Mouse (Mus musculus): Measurements from ENCODE around the gene Nme6. TPM values are rescaled to one million over a fixed set of nuclear protein-coding genes. Genes with fewer than 3 reads are reported as not detected.
"Not testable (repeated sequence)": the region's sequence is repeated elsewhere in the genome, so short reads cannot be mapped to it uniquely, and the experiment has no call there.

Gene Nme6
- 77.0 and 80.5 TPM in 2 replicates for polyA plus RNA-seq (2016; fragmentation: Nextera tagmentation; extraction: Ambion mirVana)

GRCm38 (mm10) chr9:109832391-109833087 lies at the start of gene Nme6:
Nme6 (plus strand) TSS chr9:109832749.
- no peaks in the 10 kb centered on the region for H3K27me3 ChIP-seq
- H3K4me1 ChIP-seq (replicated peaks), result peaks cover 7% of the 10 kb centered on the region

GRCm38 (mm10) chr9:109790570-109790969 lies 42.0 kb upstream of the Nme6 start, which contains the start of gene Fbxw27:
Fbxw27 (minus strand) TSS chr9:109790670.
- not testable (repeated sequence) for H3K4me2 ChIP-seq; ATAC-seq (ENCODE audit: insufficient number of reproducible peaks, insufficient read depth, low FRiP score, low TSS enrichment, low read depth); H3K4me1 ChIP-seq (replicated peaks); H3K9ac ChIP-seq (replicated peaks); H3K27ac ChIP-seq; H3K27me3 ChIP-seq; H3K36me3 ChIP-seq; H3K4me3 ChIP-seq (replicated peaks); H3K9me3 ChIP-seq
- WGBS, result 75% methylated on average over 4 of the region's 4 CpGs

More at GRCm38 (mm10) chr9:109832391-109833087, at the start of gene Nme6:
- WGBS, result under 1% methylated on average over 32 of the region's 32 CpGs
- peak within 1 kb of the TSS; percentile 84 for H3K4me2 ChIP-seq
- H3K9me3 ChIP-seq, result no peaks in the 10 kb centered on the region
- H3K9ac ChIP-seq (replicated peaks), result peak within 1 kb of the TSS; percentile 71
- H3K4me3 ChIP-seq (replicated peaks), result peak within 1 kb of the TSS; percentile 61
- peaks cover 32% of the 10 kb centered on the region for H3K36me3 ChIP-seq
- ATAC-seq (ENCODE audit: insufficient number of reproducible peaks, insufficient read depth, low FRiP score, low TSS enrichment, low read depth), result peak; percentile 97
- peak within 1 kb of the TSS; percentile 75 for H3K27ac ChIP-seq

DNA sequence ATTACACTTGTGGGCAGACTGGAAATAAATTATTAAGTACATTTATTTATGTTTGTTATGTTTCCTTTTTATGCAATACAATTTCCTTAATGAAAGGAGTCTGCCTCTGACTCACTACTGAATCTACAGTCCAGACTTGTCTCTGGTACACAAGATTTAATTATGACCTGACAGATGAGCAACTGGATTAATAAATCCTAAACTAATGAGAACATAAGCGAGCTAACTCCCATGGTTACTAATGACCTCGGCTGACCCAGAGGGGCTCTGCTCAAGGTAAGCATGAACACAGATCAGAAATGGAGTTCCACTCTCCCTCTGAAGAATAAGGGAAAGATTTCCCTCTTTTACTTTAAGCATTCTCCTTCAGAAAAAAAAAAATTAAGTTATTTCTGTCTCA lies 37.3 kb upstream of the Nme6 start:
- no peaks in the 10 kb centered on the region for H3K36me3 ChIP-seq
- WGBS, result 52% methylated on average over 2 of the region's 2 CpGs

DNA sequence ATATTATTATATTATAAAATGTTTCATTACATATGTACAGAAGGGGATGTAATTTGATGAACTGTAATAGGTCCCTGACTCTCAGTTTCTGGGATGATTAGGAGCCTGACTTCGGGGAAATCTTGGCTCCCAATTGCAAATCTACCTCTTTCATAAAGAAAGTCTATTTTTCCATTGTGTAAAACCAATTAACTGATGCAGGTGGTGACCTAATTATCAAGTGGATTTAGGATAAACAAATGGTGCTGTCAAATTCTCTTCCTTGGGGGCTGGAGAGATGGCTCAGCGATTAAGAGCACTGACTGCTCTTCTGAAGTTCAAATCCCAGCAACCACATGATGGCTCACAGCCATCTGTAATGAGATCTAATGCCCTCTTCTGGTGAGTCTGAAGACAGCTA lies 36.7 kb upstream of the Nme6 start:
- Histone ChIP-seq H3K27me3 (no peaks in the 10 kb centered on the region), H3K4me3 (replicated peaks) (no peak overlapping the region), H3K36me3 (no peaks in the 10 kb centered on the region), H3K27ac (no peak overlapping the region), H3K9me3 (no peaks in the 10 kb centered on the region), H3K4me1 (replicated peaks) (no peaks in the 10 kb centered on the region), H3K4me2 (no peak overlapping the region), H3K9ac (replicated peaks) (no peak overlapping the region)
- WGBS, result 72% methylated on average over 2 of the region's 2 CpGs
- ATAC-seq (ENCODE audit: insufficient number of reproducible peaks, insufficient read depth, low FRiP score, low TSS enrichment, low read depth), result no peak

More for the DNA sequence above, 37.3 kb upstream of the Nme6 start:
- H3K4me1 ChIP-seq (replicated peaks), result no peaks in the 10 kb centered on the region
- H3K9me3 ChIP-seq, result no peaks in the 10 kb centered on the region
- H3K9ac ChIP-seq (replicated peaks), result no peak overlapping the region
- H3K4me2 ChIP-seq, result no peak overlapping the region
- H3K27me3 ChIP-seq, result no peaks in the 10 kb centered on the region
- H3K4me3 ChIP-seq (replicated peaks), result no peak overlapping the region
- ATAC-seq (ENCODE audit: insufficient number of reproducible peaks, insufficient read depth, low FRiP score, low TSS enrichment, low read depth), result no peak
- H3K27ac ChIP-seq, result no peak overlapping the region

DNA sequence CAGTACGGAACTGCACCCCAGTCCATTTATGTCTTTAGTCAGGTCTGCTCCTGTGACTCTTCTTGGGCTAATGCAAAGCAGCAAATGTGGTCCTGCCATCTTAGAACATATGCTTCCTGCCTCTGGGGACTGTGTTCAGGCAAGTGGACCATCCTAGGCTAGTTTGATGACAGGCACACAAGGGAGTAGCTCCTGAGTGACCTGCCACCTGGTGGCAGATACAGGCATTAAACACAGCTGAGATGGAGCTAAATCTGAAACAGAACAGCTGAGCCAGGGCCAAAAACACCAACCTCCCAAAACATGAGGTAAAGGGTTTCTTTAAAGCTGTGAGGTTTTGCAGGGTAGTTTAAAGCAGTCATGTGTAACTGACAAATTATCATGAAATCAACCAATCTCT lies 34.5 kb upstream of the Nme6 start:
- no peaks in the 10 kb centered on the region for H3K4me1 ChIP-seq (replicated peaks)
- no peak overlapping the region for H3K9ac ChIP-seq (replicated peaks)
- no peak overlapping the region for H3K4me2 ChIP-seq
- no peaks in the 10 kb centered on the region for H3K36me3 ChIP-seq
- no peaks in the 10 kb centered on the region for H3K27me3 ChIP-seq
- no peak for ATAC-seq (ENCODE audit: insufficient number of reproducible peaks, insufficient read depth, low FRiP score, low TSS enrichment, low read depth)
- H3K9me3 ChIP-seq, result no peaks in the 10 kb centered on the region
- H3K27ac ChIP-seq, result no peak overlapping the region
- no peak overlapping the region for H3K4me3 ChIP-seq (replicated peaks)
- WGBS, result 88% methylated on average over 1 of the region's 1 CpGs

DNA sequence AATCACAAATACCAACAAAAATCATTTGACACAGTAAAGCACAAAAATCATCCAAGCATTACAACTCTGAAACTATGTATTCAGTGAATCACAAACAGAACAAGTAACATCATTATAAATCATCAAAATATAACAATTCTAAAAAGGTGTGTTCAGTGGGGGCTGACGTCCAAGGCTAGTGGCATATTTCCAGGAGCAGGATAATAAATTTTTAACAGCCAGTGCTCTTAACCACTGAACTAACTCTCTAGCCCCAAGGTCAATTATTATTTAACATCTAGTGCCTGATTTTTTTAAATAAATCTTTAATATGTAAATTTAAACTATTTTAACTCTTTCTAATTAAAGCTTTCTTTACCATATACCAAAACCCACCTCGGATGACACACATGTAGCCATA lies 27.0 kb upstream of the Nme6 start:
- H3K4me3 ChIP-seq (replicated peaks); H3K27me3 ChIP-seq; H3K4me2 ChIP-seq; H3K9ac ChIP-seq (replicated peaks); H3K27ac ChIP-seq; H3K36me3 ChIP-seq; H3K4me1 ChIP-seq (replicated peaks); H3K9me3 ChIP-seq; ATAC-seq (ENCODE audit: insufficient number of reproducible peaks, insufficient read depth, low FRiP score, low TSS enrichment, low read depth): not testable (repeated sequence)
- WGBS, result 79% methylated on average over 2 of the region's 2 CpGs

- H3K4me2 ChIP-seq, result no peak overlapping the region
- H3K27me3 ChIP-seq, result no peaks in the 10 kb centered on the region
- no peak overlapping the region for H3K9ac ChIP-seq (replicated peaks)
- 54% methylated on average over 1 of the region's 1 CpGs for WGBS
- H3K27ac ChIP-seq, result no peak overlapping the region
- no peak for ATAC-seq (ENCODE audit: insufficient number of reproducible peaks, insufficient read depth, low FRiP score, low TSS enrichment, low read depth)
- H3K4me1 ChIP-seq (replicated peaks), result no peaks in the 10 kb centered on the region
- H3K9me3 ChIP-seq, result no peaks in the 10 kb centered on the region
- no peaks in the 10 kb centered on the region for H3K36me3 ChIP-seq
- H3K4me3 ChIP-seq (replicated peaks), result no peak overlapping the region
Measured at GRCm38 (mm10) chr9:109806260-109806659, 26.3 kb upstream of the Nme6 start.

- Histone ChIP-seq H3K9ac (replicated peaks) (no peak overlapping the region), H3K9me3 (no peaks in the 10 kb centered on the region), H3K4me1 (replicated peaks) (no peaks in the 10 kb centered on the region), H3K4me3 (replicated peaks) (no peak overlapping the region), H3K27me3 (no peaks in the 10 kb centered on the region), H3K27ac (no peak overlapping the region), H3K36me3 (no peaks in the 10 kb centered on the region), H3K4me2 (no peak overlapping the region)
- no peak for ATAC-seq (ENCODE audit: insufficient number of reproducible peaks, insufficient read depth, low FRiP score, low TSS enrichment, low read depth)
- WGBS, result 78% methylated on average over 2 of the region's 2 CpGs
Measured at GRCm38 (mm10) chr9:109806695-109807293, 25.8 kb upstream of the Nme6 start.

DNA sequence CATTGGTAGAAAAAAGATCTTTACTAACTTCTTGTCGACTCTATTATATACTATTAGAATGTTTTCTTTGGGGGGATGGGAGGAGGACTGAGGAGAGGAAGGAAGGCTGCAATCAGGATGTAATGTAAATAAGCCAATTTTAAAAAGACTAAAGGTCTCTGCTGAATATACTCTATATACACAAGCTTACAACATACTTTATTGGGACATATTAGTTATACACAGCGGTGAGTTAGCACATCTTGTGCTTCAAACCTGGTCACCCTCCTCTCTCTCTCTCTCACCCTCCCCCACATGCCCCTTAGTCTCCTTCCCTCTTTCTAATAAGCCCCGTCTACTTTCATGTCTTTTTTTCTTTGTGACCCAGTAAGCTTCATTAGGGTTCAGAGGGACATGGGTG lies 24.7 kb upstream of the Nme6 start:
- H3K27me3 ChIP-seq, result no peaks in the 10 kb centered on the region
- no peaks in the 10 kb centered on the region for H3K9me3 ChIP-seq
- ATAC-seq (ENCODE audit: insufficient number of reproducible peaks, insufficient read depth, low FRiP score, low TSS enrichment, low read depth), result no peak
- no peak overlapping the region for H3K9ac ChIP-seq (replicated peaks)
- H3K4me1 ChIP-seq (replicated peaks), result no peaks in the 10 kb centered on the region
- 56% methylated on average over 3 of the region's 3 CpGs for WGBS
- no peak overlapping the region for H3K4me2 ChIP-seq
- no peak overlapping the region for H3K27ac ChIP-seq
- H3K36me3 ChIP-seq, result no peaks in the 10 kb centered on the region
- no peak overlapping the region for H3K4me3 ChIP-seq (replicated peaks)

DNA sequence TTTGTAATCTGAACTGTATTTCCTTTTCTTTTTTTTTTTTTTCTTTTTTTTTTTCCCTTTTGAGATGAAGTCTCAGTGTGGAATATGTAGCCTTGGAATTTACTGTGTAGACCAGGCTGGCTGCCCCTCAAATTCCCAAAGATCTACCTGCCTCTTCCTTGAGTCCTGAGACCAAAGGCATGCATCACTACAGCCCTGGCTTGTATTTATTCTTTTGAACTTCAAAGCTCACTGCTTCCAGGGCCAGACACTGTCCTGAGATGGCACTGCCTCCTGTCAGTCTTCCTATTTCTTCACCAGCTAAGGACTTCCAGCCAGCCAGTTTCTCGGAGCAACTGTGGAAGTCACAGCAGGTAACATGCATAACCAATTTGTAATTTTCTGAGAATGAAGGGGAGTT lies 20.6 kb upstream of the Nme6 start, which contains the start of gene Spink8:
TSS of gene Spink8 (plus strand) at position 301 of the 400 bp plus-strand sequence.
- H3K9ac ChIP-seq (replicated peaks), result no peak within 1 kb of the TSS
- ATAC-seq (ENCODE audit: insufficient number of reproducible peaks, insufficient read depth, low FRiP score, low TSS enrichment, low read depth), result no peak
- H3K27ac ChIP-seq, result no peak within 1 kb of the TSS
- no peaks in the 10 kb centered on the region for H3K4me1 ChIP-seq (replicated peaks)
- no peaks in the 10 kb centered on the region for H3K9me3 ChIP-seq
- H3K4me3 ChIP-seq (replicated peaks), result no peak within 1 kb of the TSS
- no peak within 1 kb of the TSS for H3K4me2 ChIP-seq
- H3K36me3 ChIP-seq, result no peaks in the 10 kb centered on the region
- 78% methylated on average over 1 of the region's 1 CpGs for WGBS
- H3K27me3 ChIP-seq, result no peaks in the 10 kb centered on the region

DNA sequence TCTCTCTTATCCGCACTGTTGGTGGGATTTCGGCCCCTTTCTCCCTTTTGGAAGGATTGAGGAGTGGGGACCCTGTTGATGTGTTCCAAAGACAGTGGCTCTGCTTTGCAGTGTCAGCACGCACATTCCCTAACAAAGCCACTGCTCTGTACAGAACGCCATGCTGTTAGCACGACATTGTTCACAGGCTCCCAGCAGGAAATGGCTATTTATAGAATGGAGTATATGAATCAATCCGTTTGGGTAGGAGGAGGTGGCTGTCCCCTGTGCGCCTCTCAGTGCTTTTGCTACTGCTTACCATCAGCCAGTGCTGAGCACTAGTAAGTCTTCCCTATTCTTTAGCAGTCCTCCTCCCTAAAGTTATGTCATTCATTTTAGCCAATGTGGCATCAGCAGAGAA lies 19.1 kb upstream of the Nme6 start:
- no peak overlapping the region for H3K4me3 ChIP-seq (replicated peaks)
- no peaks in the 10 kb centered on the region for H3K27me3 ChIP-seq
- 65% methylated on average over 7 of the region's 7 CpGs for WGBS
- no peaks in the 10 kb centered on the region for H3K36me3 ChIP-seq
- H3K4me1 ChIP-seq (replicated peaks), result no peaks in the 10 kb centered on the region
- ATAC-seq (ENCODE audit: insufficient number of reproducible peaks, insufficient read depth, low FRiP score, low TSS enrichment, low read depth), result no peak
- H3K9me3 ChIP-seq, result no peaks in the 10 kb centered on the region
- no peak overlapping the region for H3K4me2 ChIP-seq
- no peak overlapping the region for H3K27ac ChIP-seq
- no peak overlapping the region for H3K9ac ChIP-seq (replicated peaks)

- no peaks in the 10 kb centered on the region for H3K9me3 ChIP-seq
- no peaks in the 10 kb centered on the region for H3K36me3 ChIP-seq
- H3K27me3 ChIP-seq, result no peaks in the 10 kb centered on the region
- no peak for ATAC-seq (ENCODE audit: insufficient number of reproducible peaks, insufficient read depth, low FRiP score, low TSS enrichment, low read depth)
- no peaks in the 10 kb centered on the region for H3K4me1 ChIP-seq (replicated peaks)
- H3K4me3 ChIP-seq (replicated peaks), result no peak overlapping the region
- no peak overlapping the region for H3K27ac ChIP-seq
- no peak overlapping the region for H3K4me2 ChIP-seq
- WGBS, result 57% methylated on average over 6 of the region's 6 CpGs
- no peak overlapping the region for H3K9ac ChIP-seq (replicated peaks)
Measured at GRCm38 (mm10) chr9:109816341-109816740, 16.2 kb upstream of the Nme6 start.

All from limb, embryonic 12.5 days (tissue).